8 mouse cellular contexts compared by ENCODE assay signal in genomic region chr5:100643991-100644535, GRCm38 (mm10). TPM values are rescaled to one million over a fixed set of nuclear protein-coding genes. Genes with fewer than 3 reads are reported as not detected.
DNase-seq lines count a peak whose midpoint lies in the region; ATAC-seq and TF ChIP-seq lines count a peak whose summit lies in the region.

No protein-coding gene starts in this region.

- H3K36me3 ChIP-seq in kidney, postnatal 0 days (ENCODE audit: insufficient read depth, low read length): no peaks in the 10 kb centered on the region
- no peaks in the 10 kb centered on the region for H3K36me3 ChIP-seq in midbrain, embryonic 10.5 days

- 0 out of 2 replicates have a peak, but pooled peaks cover 9% of the 10 kb centered on the region for H3K4me1 ChIP-seq in kidney, postnatal 0 days (replicated peaks; ENCODE audit: insufficient read depth, low read length)
- H3K4me1 ChIP-seq in midbrain, embryonic 10.5 days: peaks cover 7% of the 10 kb centered on the region

- no peaks in the 10 kb centered on the region for H3K27me3 ChIP-seq in kidney, postnatal 0 days (ENCODE audit: insufficient read depth, low read length)
- no peaks in the 10 kb centered on the region for H3K27me3 ChIP-seq in midbrain, embryonic 10.5 days (ENCODE audit: low read depth, poor library complexity, severe bottlenecking)

- TF ChIP-seq CTCF in kidney, postnatal 0 days (IDR thresholded peaks at IDR 0.05; ENCODE audit: low read depth): no peak

- ATAC-seq in kidney, postnatal 0 days (replicated peaks; ENCODE audit: low FRiP score, low read depth): no peak
- peak; percentile 79 for ATAC-seq in megakaryocyte progenitor cell, adult 5-6 weeks (replicated peaks; ENCODE audit: poor library complexity)

- no peaks in the 10 kb centered on the region for H3K9me3 ChIP-seq in kidney, postnatal 0 days (replicated peaks; ENCODE audit: low read length)
- H3K9me3 ChIP-seq in midbrain, embryonic 10.5 days (replicated peaks): no peaks in the 10 kb centered on the region

- no peak overlapping the region for H3K9ac ChIP-seq in kidney, postnatal 0 days (ENCODE audit: low read depth, low read length)

- peak; percentile 37 for DNase-seq in adrenal gland, adult 2 months
- no peak for DNase-seq in adrenal gland, postnatal 25 days
- peak; percentile 19 to 60 for DNase-seq in adrenal gland, postnatal 36 days
- peak; percentile 24 for DNase-seq in kidney, postnatal 0 days (ENCODE audit: low spot score)
- no peak for DNase-seq in midbrain, embryonic 10.5 days (ENCODE audit: low spot score)
- no peak for DNase-seq in left cerebral cortex, adult 8-10 months (ENCODE audit: low spot score in 2 of 2)
- no peak for DNase-seq in layer of hippocampus, adult 11-12 months (ENCODE audit: low spot score)

- H3K4me3 ChIP-seq in kidney, postnatal 0 days (replicated peaks; ENCODE audit: low read depth, low read length): no peak overlapping the region
- no peak overlapping the region for H3K4me3 ChIP-seq in midbrain, embryonic 10.5 days

- H3K4me2 ChIP-seq in kidney, postnatal 0 days (ENCODE audit: low read length): no peak overlapping the region; the same call in 1 of the 2 replicates

- WGBS in kidney, postnatal 0 days: 49% methylated on average over 7 of the region's 7 CpGs
- WGBS in midbrain, embryonic 10.5 days: 82% methylated on average over 7 of the region's 7 CpGs

- H3K27ac ChIP-seq in kidney, postnatal 0 days: no peak overlapping the region
- no peak overlapping the region for H3K27ac ChIP-seq in midbrain, embryonic 10.5 days (replicated peaks)

RNA-seq across cellular contexts. Expression of gene Coq2, which starts 30.9 kb away (rescaled TPM):
- total RNA-seq in adrenal gland, adult 2 months (2021): 10 to 100 TPM; 53.0 to 74.5 TPM
- 142 and 265 TPM in 2 replicates for polyA plus RNA-seq in adrenal gland, adult 2 months (2012; rRNA removed)
- total RNA-seq in adrenal gland, postnatal 25 days (2021): 63.0 and 65.2 TPM in 2 replicates
- total RNA-seq in adrenal gland, postnatal 36 days (2021): 10 to 100 TPM; 68.4 to 72.6 TPM
- polyA plus RNA-seq in kidney, postnatal 0 days (2015; fragmentation: Nextera tagmentation; extraction: Ambion mirVana): 62.0 and 64.6 TPM in 2 replicates
- 41.9 and 51.4 TPM in 2 replicates for total RNA-seq in megakaryocyte progenitor cell, adult 5-6 weeks (2015)
- 41.3 and 42.0 TPM in 2 replicates for total RNA-seq in megakaryocyte progenitor cell, adult 5-6 weeks (2017)
- 54.9 and 58.2 TPM in 2 replicates for polyA plus RNA-seq in midbrain, embryonic 10.5 days (2016; fragmentation: Nextera tagmentation; extraction: Ambion mirVana)
- total RNA-seq in left cerebral cortex, adult 8-10 months (2022): 10 to 100 TPM; 71.9 to 86.4 (median 74.6) TPM

Comparison
In these comparisons a context has a peak if more than half of its experiments do, and no peak if none do; other contexts are left out.
1. DNase-seq: peak in adrenal gland, adult 2 months (single experiment), adrenal gland, postnatal 36 days (2 of 2) and kidney, postnatal 0 days (single experiment); none in adrenal gland, postnatal 25 days (single experiment), midbrain, embryonic 10.5 days (single experiment), left cerebral cortex, adult 8-10 months (0 of 2) and layer of hippocampus, adult 11-12 months (single experiment).